Comparison of ENCODE assay signal across 23 mouse cellular contexts in the genomic region with DNA sequence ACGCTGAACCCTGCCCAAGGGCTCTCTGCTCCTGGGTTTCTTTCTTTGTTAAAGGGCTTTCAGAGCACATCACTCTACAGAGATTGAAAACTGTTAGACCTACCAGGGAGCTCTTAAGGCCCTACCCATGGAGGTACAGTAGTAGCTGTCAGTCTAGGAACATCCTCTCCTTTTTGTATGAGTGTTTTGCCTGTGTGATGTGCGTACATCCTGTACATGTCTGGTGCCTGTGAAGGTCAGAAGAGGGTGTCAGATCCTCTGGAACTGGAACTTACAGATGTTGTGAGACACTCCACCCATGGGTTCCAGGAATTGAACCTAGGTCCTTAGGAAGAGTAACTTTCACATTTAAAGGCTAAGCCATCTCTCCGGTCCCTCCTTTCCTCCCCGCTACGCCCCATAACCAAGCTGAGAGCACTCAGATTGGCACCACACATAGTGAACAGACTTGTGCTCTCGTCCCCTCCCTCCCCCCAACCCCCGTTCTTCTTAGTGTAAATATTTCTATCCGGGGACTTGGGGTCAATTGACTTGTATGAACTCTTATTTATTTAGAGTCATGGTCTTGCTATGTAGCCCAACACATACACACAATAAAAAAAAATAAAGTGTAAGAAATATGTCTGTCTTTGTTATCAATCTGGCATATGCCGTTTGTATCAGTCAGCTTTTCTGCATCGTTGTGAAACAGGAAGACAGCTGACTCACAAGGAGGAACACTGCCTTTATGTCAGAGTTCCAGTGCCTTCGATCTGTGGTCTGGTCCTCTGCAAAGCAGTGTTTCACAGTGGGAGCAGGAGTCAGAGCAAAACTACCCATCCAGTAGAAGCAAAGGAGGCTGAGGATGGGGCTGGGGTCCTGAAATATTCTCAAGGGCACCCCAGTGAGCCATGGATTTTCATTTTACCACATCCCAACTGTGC. TPM values are rescaled to one million over a fixed set of nuclear protein-coding genes. Genes with fewer than 3 reads are reported as not detected.
DNase-seq lines count a peak whose midpoint lies in the region; ATAC-seq and TF ChIP-seq lines count a peak whose summit lies in the region.
"Had no signal": no experiment of that assay in that cellular context is flagged by ENCODE, and none has a peak within 500 bp of the region (broad histone marks: within the 10 kb centered on the region; RNA-seq: fewer than 3 reads in every experiment).

No protein-coding gene starts in this region.

- intact Hi-C loops in heart, postnatal 14 days (cut with DNase I) = no loop called here
- intact Hi-C loops in gastrocnemius, postnatal 14 days (cut with DNase I; ENCODE audit: low total_unique reads) = no loop called here

- DNase-seq in heart, adult 11 months = peak; percentile 90
- DNase-seq in heart, postnatal 14 days = no peak
- no peak for DNase-seq in thymus, adult 2 months
- no peak for DNase-seq in thymus, postnatal 4 days
- peak; percentile 83 for DNase-seq in naive thymus-derived CD4-positive, alpha-beta T cell, adult 2 months (ENCODE audit: low read depth)
- no peak for DNase-seq in cerebellum, adult 11 months
- DNase-seq in gastrocnemius, postnatal 14 days = no peak
- DNase-seq: adrenal gland, postnatal 25 days; cerebellum, adult 11-12 months; cerebellum, postnatal 10 days; gastrocnemius, postnatal 36 days; kidney, adult 2 months; kidney, postnatal 10 days; liver; lung, postnatal 36 days; thymus, postnatal 14 days had no signal

- peak; percentile 96 for ATAC-seq in granulocyte monocyte progenitor cell, adult 5-6 weeks (replicated peaks; ENCODE audit: poor library complexity, severe bottlenecking)

- no peaks in the 10 kb centered on the region for H3K27me3 ChIP-seq in thymus, adult 2 months (ENCODE audit: control insufficient read depth, insufficient read depth, low read length)
- H3K27me3 ChIP-seq: embryonic facial prominence, embryonic 13.5 days; forebrain, embryonic 12.5 days; neural tube, embryonic 15.5 days had no signal

- H3K4me3 ChIP-seq in thymus, adult 2 months (ENCODE audit: control insufficient read depth, insufficient read depth, low read length) = no peak overlapping the region
- H3K4me3 ChIP-seq: embryonic facial prominence, embryonic 13.5 days; erythroblast, embryonic 14.5 days; forebrain, embryonic 12.5 days; limb, embryonic 10.5 days; midbrain, embryonic 10.5 days; neural tube, embryonic 15.5 days had no signal

- peaks cover 2% of the 10 kb centered on the region; the same call in 1 of the 2 replicates for H3K4me1 ChIP-seq in thymus, adult 2 months (replicated peaks; ENCODE audit: control insufficient read depth, insufficient read depth, low read length)
- H3K4me1 ChIP-seq: embryonic facial prominence, embryonic 13.5 days; limb, embryonic 10.5 days had no signal

- TF ChIP-seq POLR2A in thymus, adult 2 months (IDR thresholded peaks at IDR 0.05; ENCODE audit: control insufficient read depth, extremely low read depth, insufficient read depth, low read length, poor library complexity) = no peak

- TF ChIP-seq CTCF in thymus, adult 2 months (IDR thresholded peaks at IDR 0.05; ENCODE audit: borderline replicate concordance, control insufficient read depth, extremely low read depth, insufficient read depth, low read length, poor library complexity) = no peak

- 68% methylated on average over 11 of the region's 11 CpGs for WGBS in thymus, adult 2 months

- H3K27ac ChIP-seq in thymus, adult 2 months (ENCODE audit: control insufficient read depth, insufficient read depth, low read length) = peak overlapping the region; percentile 80
- H3K27ac ChIP-seq: embryonic facial prominence, embryonic 13.5 days; forebrain, embryonic 12.5 days; limb, embryonic 10.5 days; midbrain, embryonic 10.5 days; neural tube, embryonic 15.5 days had no signal

- no peaks in the 10 kb centered on the region for H3K36me3 ChIP-seq in thymus, adult 2 months (ENCODE audit: control insufficient read depth, insufficient read depth, low read length)
- H3K36me3 ChIP-seq: embryonic facial prominence, embryonic 13.5 days; forebrain, embryonic 12.5 days; limb, embryonic 10.5 days; midbrain, embryonic 10.5 days; neural tube, embryonic 15.5 days had no signal

RNA-seq across cellular contexts. Expression of gene Zfp281, which starts 16.1 kb away (rescaled TPM):
- total RNA-seq in heart, postnatal 14 days (2021) = 10 to 100 TPM; 11.3 to 11.5 TPM
- 6.2 TPM in 2 replicates for polyA plus RNA-seq in thymus, adult 2 months (2012; rRNA removed)
- total RNA-seq in granulocyte monocyte progenitor cell, adult 5-6 weeks (2014; fragmentation: Nextera tagmentation) = 10.9 and 14.1 TPM in 2 replicates
- 23.1 and 25.1 TPM in 2 replicates for total RNA-seq in granulocyte monocyte progenitor cell, adult 5-6 weeks (2017)
- 1 to 10 TPM; 7.7 to 7.9 TPM for total RNA-seq in gastrocnemius, postnatal 14 days (2021)

Comparison
In these comparisons a context has a peak if more than half of its experiments do, and no peak if none do; other contexts are left out.
1. DNase-seq: peak in heart, adult 11 months (single experiment) and naive thymus-derived CD4-positive, alpha-beta T cell, adult 2 months (single experiment); none in heart, postnatal 14 days (0 of 2), thymus, adult 2 months (single experiment), thymus, postnatal 4 days (single experiment), cerebellum, adult 11 months (single experiment) and gastrocnemius, postnatal 14 days (single experiment).